Mouse (Mus musculus): ENCODE results near the gene Ranbp10. TPM values are rescaled to one million over a fixed set of nuclear protein-coding genes. Genes with fewer than 3 reads are reported as not detected.

Gene Ranbp10
- 11.6 and 11.7 TPM in 2 replicates for polyA plus RNA-seq (2014; fragmentation: Nextera tagmentation; extraction: Ambion mirVana)

DNA sequence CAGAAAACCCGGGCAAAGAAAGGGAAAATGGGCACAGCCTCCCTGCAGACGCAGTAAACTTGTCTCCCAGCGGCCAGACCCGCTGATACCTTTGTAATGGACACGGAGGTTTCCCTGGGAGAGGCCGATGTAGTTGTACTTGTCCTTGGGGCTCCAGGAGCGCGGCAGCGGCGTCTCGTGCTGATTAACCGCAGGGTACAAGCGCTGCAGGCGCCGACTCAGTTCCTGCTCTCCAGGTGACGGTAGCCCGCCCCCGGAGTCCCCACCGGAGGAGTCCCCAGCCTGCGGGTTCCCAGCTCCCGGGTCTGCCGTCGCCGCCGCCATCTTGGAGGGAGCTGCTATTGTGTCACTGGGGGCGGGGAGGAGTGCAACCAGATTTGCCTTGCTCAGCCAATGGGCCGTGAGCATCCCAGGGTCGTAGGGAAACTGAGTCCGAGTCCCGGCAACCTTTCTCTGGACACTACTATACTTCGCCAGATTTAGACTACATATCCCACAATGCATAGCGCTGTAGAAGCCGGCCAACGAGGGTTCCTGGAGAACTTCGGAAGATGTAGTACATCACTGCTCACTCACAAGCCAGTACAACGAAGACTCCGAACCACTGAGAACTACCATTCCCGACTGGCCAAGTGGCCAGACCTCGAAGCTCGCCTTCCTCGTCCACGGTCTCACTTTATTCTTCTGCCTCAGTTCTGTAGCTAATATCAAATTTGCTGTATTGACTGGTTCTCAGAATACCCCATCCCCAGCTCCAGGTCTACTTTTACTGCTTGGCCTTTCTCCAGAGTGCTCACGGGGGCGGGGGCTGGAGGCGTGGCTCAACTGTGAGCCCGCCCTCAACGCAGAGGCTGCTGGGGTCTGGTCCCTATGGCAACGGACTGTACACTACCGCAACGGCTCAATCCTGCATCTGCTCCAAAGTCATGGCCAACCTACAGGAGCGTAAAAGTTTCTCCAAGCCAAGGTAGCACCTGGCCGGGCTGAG is at the start of gene Ranbp10, which contains the start of gene Tsnaxip1:
Ranbp10 (minus strand) TSS at position 490 of the 988 bp plus-strand sequence.
Tsnaxip1 (plus strand) TSS at position 871 of the 988 bp plus-strand sequence.
- under 1% methylated on average over 52 of the region's 52 CpGs for WGBS
- H3K27me3 ChIP-seq (replicated peaks; ENCODE audit: control insufficient read depth, insufficient read depth, low read length): no peaks in the 10 kb centered on the region
- peaks cover 11% of the 10 kb centered on the region for H3K4me1 ChIP-seq (replicated peaks; ENCODE audit: control insufficient read depth, insufficient read depth, low read length)
- DNase-seq (ENCODE audit: low spot score) (peak; percentile 99), ATAC-seq (replicated peaks; ENCODE audit: low FRiP score, low TSS enrichment, low read depth) (peak; percentile 99)
- peak within 1 kb of the TSS; percentile 87 for H3K4me2 ChIP-seq (ENCODE audit: low read length)
- peak within 1 kb of the TSS; percentile 88 for H3K4me3 ChIP-seq (ENCODE audit: low read depth, low read length)
- peak within 1 kb of the TSS; percentile 86 for H3K9ac ChIP-seq (ENCODE audit: low read length)
- H3K36me3 ChIP-seq (ENCODE audit: control insufficient read depth, insufficient read depth, low read length): peaks cover 30% of the 10 kb centered on the region
- H3K9me3 ChIP-seq (ENCODE audit: control insufficient read depth, low read length): no peaks in the 10 kb centered on the region
- peak within 1 kb of the TSS; percentile 55 for H3K27ac ChIP-seq (ENCODE audit: low read depth)

DNA sequence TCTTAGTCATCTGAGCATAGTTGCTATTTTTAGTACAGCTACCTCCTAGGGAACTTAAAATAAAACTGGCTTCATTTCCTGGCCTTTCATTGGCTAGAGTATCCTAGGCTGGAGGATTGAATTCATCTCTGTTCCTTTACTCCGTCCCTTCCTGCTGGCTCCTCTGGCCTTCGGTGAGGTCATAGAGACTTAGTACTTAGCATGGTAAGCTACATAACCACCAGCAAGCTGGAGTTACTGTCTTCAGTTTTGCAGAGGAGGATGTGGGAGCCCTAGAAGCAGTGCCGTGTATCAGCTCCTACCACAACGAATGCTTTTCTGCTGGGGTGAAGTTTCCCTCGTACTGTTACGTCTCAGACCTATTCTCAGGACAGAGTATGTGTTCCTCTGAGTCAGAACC is 47.2 kb upstream of the Ranbp10 start:
- no peak for ATAC-seq (replicated peaks; ENCODE audit: low FRiP score, low TSS enrichment, low read depth)
- H3K27me3 ChIP-seq (replicated peaks; ENCODE audit: control insufficient read depth, insufficient read depth, low read length): no peaks in the 10 kb centered on the region
- H3K4me2 ChIP-seq (ENCODE audit: low read length): no peak overlapping the region
- WGBS: 86% methylated on average over 6 of the region's 6 CpGs
- H3K9me3 ChIP-seq (ENCODE audit: control insufficient read depth, low read length): no peaks in the 10 kb centered on the region
- no peak overlapping the region for H3K9ac ChIP-seq (ENCODE audit: low read length)
- no peak for DNase-seq (ENCODE audit: low spot score)
- peaks cover 90% of the 10 kb centered on the region for H3K36me3 ChIP-seq (ENCODE audit: control insufficient read depth, insufficient read depth, low read length)
- no peaks in the 10 kb centered on the region for H3K4me1 ChIP-seq (replicated peaks; ENCODE audit: control insufficient read depth, insufficient read depth, low read length)
- H3K27ac ChIP-seq (ENCODE audit: low read depth): no peak overlapping the region
- no peak overlapping the region for H3K4me3 ChIP-seq (ENCODE audit: low read depth, low read length)

DNA sequence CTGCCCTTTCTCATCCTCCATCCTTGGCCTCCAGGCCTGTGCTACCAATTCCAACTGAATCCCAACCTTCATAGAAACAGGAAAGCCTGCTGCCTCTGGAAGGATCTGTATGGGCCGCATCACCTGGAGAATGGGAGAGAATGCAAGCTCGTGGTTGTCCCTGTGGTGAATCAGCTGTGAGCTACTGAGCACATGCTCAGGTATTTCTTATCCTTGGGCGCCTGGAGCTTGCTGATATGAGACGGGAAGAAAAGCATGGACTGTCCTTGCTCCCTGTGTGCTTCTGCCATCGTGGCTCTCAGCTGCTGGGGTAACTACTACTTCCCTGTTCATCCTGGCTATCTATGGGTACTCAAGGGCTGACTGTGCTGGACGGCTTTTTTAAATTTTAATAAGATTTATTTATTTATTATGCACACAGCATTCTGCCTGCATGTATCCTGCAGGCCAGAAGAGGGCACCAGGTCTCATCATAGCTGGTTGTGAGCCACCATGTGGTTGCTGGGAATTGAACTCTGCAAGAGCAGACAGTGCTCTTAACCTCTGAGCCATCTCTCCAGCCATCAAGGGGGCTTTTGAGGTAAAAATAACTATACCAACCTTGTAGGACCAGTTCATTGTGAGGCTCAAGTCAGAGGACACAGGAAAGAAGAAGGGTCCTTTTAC is 39.3 kb upstream of the Ranbp10 start:
- H3K9ac ChIP-seq (ENCODE audit: low read length): no peak overlapping the region
- no peak overlapping the region for H3K4me3 ChIP-seq (ENCODE audit: low read depth, low read length)
- no peak for DNase-seq (ENCODE audit: low spot score)
- peaks cover 8% of the 10 kb centered on the region; the same call in 1 of the 2 replicates for H3K4me1 ChIP-seq (replicated peaks; ENCODE audit: control insufficient read depth, insufficient read depth, low read length)
- no peaks in the 10 kb centered on the region for H3K27me3 ChIP-seq (replicated peaks; ENCODE audit: control insufficient read depth, insufficient read depth, low read length)
- no peaks in the 10 kb centered on the region for H3K9me3 ChIP-seq (ENCODE audit: control insufficient read depth, low read length)
- ATAC-seq (replicated peaks; ENCODE audit: low FRiP score, low TSS enrichment, low read depth): no peak
- no peak overlapping the region for H3K27ac ChIP-seq (ENCODE audit: low read depth)
- H3K4me2 ChIP-seq (ENCODE audit: low read length): no peak overlapping the region
- 83% methylated on average over 6 of the region's 6 CpGs for WGBS
- H3K36me3 ChIP-seq (ENCODE audit: control insufficient read depth, insufficient read depth, low read length): peaks cover 71% of the 10 kb centered on the region

DNA sequence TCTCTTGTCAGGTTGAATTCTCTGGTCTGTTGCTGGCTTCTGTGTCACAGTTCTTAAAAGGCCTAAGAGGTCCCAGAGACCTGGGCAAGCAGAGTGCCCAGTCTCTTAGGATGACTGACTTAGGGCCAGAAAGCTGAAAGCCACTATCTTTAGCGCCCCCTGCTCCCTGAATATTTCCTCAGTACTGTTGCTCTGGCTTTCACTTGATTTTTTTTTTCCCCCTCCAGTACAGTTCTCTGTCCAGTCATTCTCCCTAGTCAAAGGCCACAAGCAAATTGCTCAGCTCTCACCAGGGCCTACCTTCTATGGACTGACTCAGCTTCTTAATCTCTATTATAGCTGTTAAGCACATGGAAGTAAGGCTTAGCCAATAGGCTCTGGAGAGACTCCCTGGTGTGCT is 34.8 kb upstream of the Ranbp10 start:
- H3K27ac ChIP-seq (ENCODE audit: low read depth): no peak overlapping the region
- peaks cover 27% of the 10 kb centered on the region for H3K4me1 ChIP-seq (replicated peaks; ENCODE audit: control insufficient read depth, insufficient read depth, low read length)
- no peaks in the 10 kb centered on the region for H3K27me3 ChIP-seq (replicated peaks; ENCODE audit: control insufficient read depth, insufficient read depth, low read length)
- peak overlapping the region; percentile 93 for H3K9ac ChIP-seq (ENCODE audit: low read length)
- whole genome bisulfite sequencing: 0% methylated on average over 1 of the region's 1 CpGs
- H3K4me2 ChIP-seq (ENCODE audit: low read length): peak overlapping the region; percentile 80
- DNase-seq (ENCODE audit: low spot score) (peak; percentile 54), ATAC-seq (replicated peaks; ENCODE audit: low FRiP score, low TSS enrichment, low read depth) (no peak)
- peak overlapping the region; percentile 72 for H3K4me3 ChIP-seq (ENCODE audit: low read depth, low read length)
- peaks cover 40% of the 10 kb centered on the region for H3K36me3 ChIP-seq (ENCODE audit: control insufficient read depth, insufficient read depth, low read length)
- no peaks in the 10 kb centered on the region for H3K9me3 ChIP-seq (ENCODE audit: control insufficient read depth, low read length)

DNA sequence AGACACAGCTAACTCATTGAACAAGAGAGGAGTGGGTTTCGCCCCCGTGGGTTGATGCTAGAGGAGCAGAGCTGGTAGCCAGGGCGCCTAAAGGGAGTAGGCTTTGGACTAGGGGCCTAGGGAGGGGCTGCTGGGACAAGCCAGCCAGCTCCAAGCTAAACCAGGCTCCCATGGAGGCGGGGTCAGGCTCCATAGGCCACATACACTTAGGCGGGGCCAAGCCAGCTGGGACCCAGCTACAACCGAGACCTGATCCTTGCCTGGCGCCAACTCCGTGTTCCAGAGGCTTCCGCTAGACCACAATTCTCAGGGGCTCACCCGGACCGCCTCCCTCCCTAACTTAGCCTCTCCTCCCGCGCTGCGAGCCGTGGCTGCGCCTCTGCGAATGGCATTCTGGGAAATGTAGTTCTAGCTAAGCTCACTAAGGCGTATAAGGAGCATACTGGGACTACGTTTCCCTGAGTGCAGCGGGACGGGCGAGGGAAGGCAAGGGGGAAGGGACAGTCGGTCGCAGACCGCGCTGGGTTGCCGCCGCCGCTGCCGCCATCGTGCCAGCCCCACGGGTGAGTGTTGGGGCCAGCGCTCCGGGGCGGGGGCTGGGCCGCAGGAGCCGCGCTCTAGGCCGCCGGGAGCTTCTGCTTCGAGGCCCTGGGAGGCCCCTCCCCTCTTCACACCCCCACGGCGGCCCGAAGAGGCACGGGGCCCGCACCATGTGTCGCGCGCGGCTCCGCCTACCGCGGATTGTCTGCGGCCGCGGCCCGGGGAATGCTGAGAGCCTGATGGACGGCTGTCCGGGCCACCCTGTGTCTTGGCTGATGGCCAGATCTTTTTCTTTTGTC is 33.2 kb upstream of the Ranbp10 start, which contains the start of gene Nutf2:
Nutf2 (plus strand) TSS at position 438 of the 839 bp plus-strand sequence.
- H3K4me1 ChIP-seq (replicated peaks; ENCODE audit: control insufficient read depth, insufficient read depth, low read length): peaks cover 35% of the 10 kb centered on the region
- ATAC-seq (replicated peaks; ENCODE audit: low FRiP score, low TSS enrichment, low read depth): peak; percentile 98
- H3K27me3 ChIP-seq (replicated peaks; ENCODE audit: control insufficient read depth, insufficient read depth, low read length): no peaks in the 10 kb centered on the region
- H3K9ac ChIP-seq (ENCODE audit: low read length): peak within 1 kb of the TSS; percentile 93
- peak within 1 kb of the TSS; percentile 80 for H3K4me2 ChIP-seq (ENCODE audit: low read length)
- no peaks in the 10 kb centered on the region for H3K9me3 ChIP-seq (ENCODE audit: control insufficient read depth, low read length)
- under 1% methylated on average over 51 of the region's 59 CpGs for WGBS
- DNase-seq (ENCODE audit: low spot score): peak; percentile 94
- peaks cover 24% of the 10 kb centered on the region; the same call in 1 of the 2 replicates for H3K36me3 ChIP-seq (ENCODE audit: control insufficient read depth, insufficient read depth, low read length)
- peak within 1 kb of the TSS; percentile 72 for H3K4me3 ChIP-seq (ENCODE audit: low read depth, low read length)
- H3K27ac ChIP-seq (ENCODE audit: low read depth): peak within 1 kb of the TSS; percentile 83

DNA sequence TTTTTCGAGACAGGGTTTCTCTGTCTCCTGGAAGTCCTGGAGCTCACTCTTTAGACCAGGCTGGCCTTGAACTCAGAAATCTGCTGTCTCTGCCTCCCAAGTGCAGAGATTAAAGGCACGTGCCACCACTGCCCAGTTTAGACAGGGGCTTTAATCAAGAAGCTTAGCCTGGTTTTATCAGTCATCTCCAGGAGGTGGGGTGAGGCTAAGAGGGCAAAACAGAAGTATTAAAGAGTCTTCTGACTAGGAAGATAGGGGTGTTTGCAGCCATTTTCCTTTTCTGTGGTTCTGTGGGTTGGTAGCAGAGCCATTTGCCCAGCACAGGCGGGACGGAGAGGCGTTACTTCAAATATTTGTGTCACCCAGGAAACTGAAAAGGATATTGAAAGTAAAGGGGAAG is 32.2 kb upstream of the Ranbp10 start:
- 0 out of 2 replicates have a peak overlapping the region, but pooled peaks have one; percentile 45 for H3K9ac ChIP-seq (ENCODE audit: low read length)
- no peak for DNase-seq (ENCODE audit: low spot score)
- no peaks in the 10 kb centered on the region for H3K9me3 ChIP-seq (ENCODE audit: control insufficient read depth, low read length)
- no peaks in the 10 kb centered on the region for H3K27me3 ChIP-seq (replicated peaks; ENCODE audit: control insufficient read depth, insufficient read depth, low read length)
- ATAC-seq (replicated peaks; ENCODE audit: low FRiP score, low TSS enrichment, low read depth): no peak
- peak overlapping the region; percentile 51 for H3K4me2 ChIP-seq (ENCODE audit: low read length)
- peak overlapping the region; percentile 83; the same call in 1 of the 2 replicates for H3K27ac ChIP-seq (ENCODE audit: low read depth)
- peaks cover 17% of the 10 kb centered on the region; the same call in 1 of the 2 replicates for H3K36me3 ChIP-seq (ENCODE audit: control insufficient read depth, insufficient read depth, low read length)
- WGBS: 60% methylated on average over 5 of the region's 5 CpGs
- peaks cover 35% of the 10 kb centered on the region for H3K4me1 ChIP-seq (replicated peaks; ENCODE audit: control insufficient read depth, insufficient read depth, low read length)
- 0 out of 2 replicates have a peak overlapping the region, but pooled peaks have one; percentile 72 for H3K4me3 ChIP-seq (ENCODE audit: low read depth, low read length)

DNA sequence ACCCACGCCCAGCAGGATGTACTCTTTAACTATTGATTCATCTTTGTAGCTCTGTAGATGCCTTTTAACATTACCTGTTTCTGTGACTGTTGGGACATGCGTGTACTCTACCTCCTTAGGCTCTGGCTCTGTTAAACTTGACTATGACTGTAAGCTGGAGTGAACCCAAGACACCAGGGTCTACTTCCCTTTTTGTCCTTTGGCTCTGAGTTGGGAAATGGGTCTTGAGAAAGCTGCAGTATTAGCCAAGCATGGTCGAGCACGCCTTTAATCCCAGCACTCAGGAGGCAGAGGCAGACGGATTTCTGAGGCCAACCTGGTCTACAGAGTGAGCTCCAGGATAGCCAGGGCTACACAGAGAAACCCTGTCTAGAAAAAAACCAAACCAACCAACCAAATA is 31.3 kb upstream of the Ranbp10 start:
- 84% methylated on average over 5 of the region's 5 CpGs for WGBS
- no peaks in the 10 kb centered on the region for H3K27me3 ChIP-seq (replicated peaks; ENCODE audit: control insufficient read depth, insufficient read depth, low read length)
- no peak overlapping the region for H3K27ac ChIP-seq (ENCODE audit: low read depth)
- H3K4me3 ChIP-seq (ENCODE audit: low read depth, low read length): no peak overlapping the region
- no peak overlapping the region for H3K9ac ChIP-seq (ENCODE audit: low read length)
- H3K36me3 ChIP-seq (ENCODE audit: control insufficient read depth, insufficient read depth, low read length): peaks cover 13% of the 10 kb centered on the region; the same call in 1 of the 2 replicates
- no peak overlapping the region for H3K4me2 ChIP-seq (ENCODE audit: low read length)
- ATAC-seq (replicated peaks; ENCODE audit: low FRiP score, low TSS enrichment, low read depth): no peak
- peaks cover 35% of the 10 kb centered on the region for H3K4me1 ChIP-seq (replicated peaks; ENCODE audit: control insufficient read depth, insufficient read depth, low read length)
- no peak for DNase-seq (ENCODE audit: low spot score)
- no peaks in the 10 kb centered on the region for H3K9me3 ChIP-seq (ENCODE audit: control insufficient read depth, low read length)
